Mouse (Mus musculus) left cerebral cortex, postnatal 36 days (tissue): ENCODE data around the gene En2. TPM values are rescaled to one million over a fixed set of nuclear protein-coding genes. Genes with fewer than 3 reads are reported as not detected.

Experiments used
- DNase-seq, 2 experiments: peaks; one replicate each; pipeline ENCODE4 v3.0.0; 2021 to 2022; ENCODE audit warnings: low spot score in 2 of 2, mixed read lengths in 1 of 2
- intact Hi-C: fragments of 180-260 bp; cut with DNase I; formaldehyde crosslinking; loops from one replicate; pipeline ENCODE4 v1.15.1; 2025
- total RNA-seq, 2 experiments: library from RNA; stranded (reverse); gene quantifications; 2 replicates each; pipeline ENCODE4 v1.2.3; 2021

Gene En2
- total RNA-seq, 2 experiments from 2014 or later, result 0.20 to 0.44 TPM

GRCm38 (mm10) chr5:28158308-28159071, 7.0 kb upstream of the En2 start:
- intact Hi-C loops, result no loop called here
- DNase-seq, result no peak

- intact Hi-C loops, result no loop called here
- no peak for DNase-seq
Observed at GRCm38 (mm10) chr5:28159072-28159458, 6.4 kb upstream of the En2 start.

- no peak for DNase-seq
- intact Hi-C loops, result loop anchor here (10.0 kb wide), 1 partner anchor 155 kb away; the partner anchor contains the start of gene Rbm33
Observed at GRCm38 (mm10) chr5:28159891-28160470, 5.5 kb upstream of the En2 start.

GRCm38 (mm10) chr5:28161383-28161937, 4.0 kb upstream of the En2 start:
- intact Hi-C loops, result loop anchor here (10.0 kb wide), 1 partner anchor 153 kb away; the partner anchor contains the start of gene Rbm33
- DNase-seq, result no peak

GRCm38 (mm10) chr5:28161938-28162402, 3.5 kb upstream of the En2 start:
- intact Hi-C loops, result loop anchor here (10.0 kb wide), 1 partner anchor 153 kb away; the partner anchor contains the start of gene Rbm33
- DNase-seq, result no peak

- DNase-seq, result no peak
- intact Hi-C loops, result loop anchor here (2.0 to 10.0 kb wide), 2 partner anchors 41 to 151 kb away; partner anchors contain the start of gene Rbm33
Observed at GRCm38 (mm10) chr5:28163926-28164325, 1.6 kb upstream of the En2 start.

GRCm38 (mm10) chr5:28166256-28167231, 1.1 kb downstream of the En2 start:
- DNase-seq, result peak; percentile 27 to 37
- intact Hi-C loops, result loop anchor here (2.0 to 10.0 kb wide), 2 partner anchors 148 to 1304 kb away; partner anchors contain the start of gene Rbm33

GRCm38 (mm10) chr5:28167611-28168252, 2.2 kb downstream of the En2 start:
- intact Hi-C loops, result loop anchor here (2.0 to 10.0 kb wide), 2 partner anchors 147 to 1303 kb away; partner anchors contain the start of gene Rbm33
- peak; percentile 19 to 22 for DNase-seq

GRCm38 (mm10) chr5:28168253-28169165, 3.0 kb downstream of the En2 start:
- DNase-seq, result no peak
- intact Hi-C loops, result loop anchor here (10.0 kb wide), 1 partner anchor 146 kb away; the partner anchor contains the start of gene Rbm33

GRCm38 (mm10) chr5:28169166-28169801, 3.8 kb downstream of the En2 start:
- no peak for DNase-seq
- intact Hi-C loops, result loop anchor here (10.0 kb wide), 1 partner anchor 146 kb away; the partner anchor contains the start of gene Rbm33

- no peak for DNase-seq
- intact Hi-C loops, result loop anchor here (5.0 kb wide), 1 partner anchor 37 kb away; no protein-coding TSS in a partner anchor
Observed at GRCm38 (mm10) chr5:28170081-28170480, 4.6 kb downstream of the En2 start.

- no peak for DNase-seq
- intact Hi-C loops, result loop anchor here (5.0 kb wide), 1 partner anchor 36 kb away; no protein-coding TSS in a partner anchor
Observed at GRCm38 (mm10) chr5:28170892-28171291, 5.4 kb downstream of the En2 start.

GRCm38 (mm10) chr5:28171667-28172066, 6.2 kb downstream of the En2 start:
- no peak for DNase-seq
- intact Hi-C loops, result loop anchor here (5.0 kb wide), 1 partner anchor 36 kb away; no protein-coding TSS in a partner anchor

GRCm38 (mm10) chr5:28172261-28172920, 6.9 kb downstream of the En2 start:
- intact Hi-C loops, result loop anchor here (5.0 kb wide), 1 partner anchor 35 kb away; no protein-coding TSS in a partner anchor
- no peak for DNase-seq

- no peak for DNase-seq
- intact Hi-C loops, result loop anchor here (5.0 kb wide), 1 partner anchor 34 kb away; no protein-coding TSS in a partner anchor
Observed at GRCm38 (mm10) chr5:28172921-28173670, 7.6 kb downstream of the En2 start.
